Mouse (Mus musculus) forebrain, embryonic 16.5 days (tissue): ENCODE results near the gene Gm17622. TPM values are rescaled to one million over a fixed set of nuclear protein-coding genes. Genes with fewer than 3 reads are reported as not detected.

Experiments
- ATAC-seq: fragments of 200-750 bp; cut with Nextera tagmentation; 2 replicates; pipeline ENCODE4 v1.8.0; 2017; ENCODE audit warnings: mild to moderate bottlenecking, moderate library complexity
- H3K27ac ChIP-seq: fragments of 300-500 bp; sonication (generic); 2 replicates; pipeline ENCODE4 v1.5.1; 2014; ENCODE audit warnings: low read length, control low read depth
- H3K27me3 ChIP-seq: fragments of 300-500 bp; sonication (generic); replicated peaks from 2 replicates; pipeline ENCODE4 v1.6.1; 2014; ENCODE audit warnings: low read length; ENCODE audit not compliant: control insufficient read depth, insufficient read depth
- H3K36me3 ChIP-seq: fragments of 300-500 bp; sonication (generic); 2 replicates; pipeline ENCODE4 v1.6.1; 2014; ENCODE audit not compliant: control insufficient read depth, insufficient read depth
- H3K4me1 ChIP-seq: fragments of 300-500 bp; sonication (generic); replicated peaks from 2 replicates; pipeline ENCODE4 v1.6.1; 2014; ENCODE audit warnings: low read length; ENCODE audit not compliant: control insufficient read depth, insufficient read depth
- H3K4me2 ChIP-seq: fragments of 300-500 bp; sonication (generic); 2 replicates; pipeline ENCODE4 v1.6.1; 2014; ENCODE audit warnings: mild to moderate bottlenecking, low read length, control low read depth
- H3K4me3 ChIP-seq: fragments of 300-500 bp; sonication (generic); replicated peaks from 2 replicates; pipeline ENCODE4 v1.5.1; 2014; ENCODE audit warnings: mild to moderate bottlenecking, low read length, control low read depth
- H3K9ac ChIP-seq: fragments of 300-500 bp; sonication (generic); replicated peaks from 2 replicates; pipeline ENCODE4 v1.6.1; 2014; ENCODE audit warnings: low read depth, low read length, control low read depth
- H3K9me3 ChIP-seq: fragments of 300-500 bp; sonication (generic); 2 replicates; pipeline ENCODE4 v1.6.1; 2016; ENCODE audit warnings: low read length; ENCODE audit not compliant: control insufficient read depth
- WGBS: fragments of 180-500 bp; shearing (Covaris S2); extraction: QIAGEN DNeasy Blood & Tissue Kit; methylation state at CpG from one replicate; pipeline ENCODE4 v1.1.7; 2014; 5-methylcytosine and 5-hydroxymethylcytosine counted together
- polyA plus RNA-seq: library from polyadenylated mRNA; unstranded; fragments of >200 nt; fragmentation: Nextera tagmentation; extraction: Ambion mirVana; gene quantifications from 2 replicates; pipeline ENCODE4 v1.2.1, GENCODE M21; 2015

The Gm17622 gene
- polyA plus RNA-seq, 1 experiment from 2014 or later = not detected

DNA sequence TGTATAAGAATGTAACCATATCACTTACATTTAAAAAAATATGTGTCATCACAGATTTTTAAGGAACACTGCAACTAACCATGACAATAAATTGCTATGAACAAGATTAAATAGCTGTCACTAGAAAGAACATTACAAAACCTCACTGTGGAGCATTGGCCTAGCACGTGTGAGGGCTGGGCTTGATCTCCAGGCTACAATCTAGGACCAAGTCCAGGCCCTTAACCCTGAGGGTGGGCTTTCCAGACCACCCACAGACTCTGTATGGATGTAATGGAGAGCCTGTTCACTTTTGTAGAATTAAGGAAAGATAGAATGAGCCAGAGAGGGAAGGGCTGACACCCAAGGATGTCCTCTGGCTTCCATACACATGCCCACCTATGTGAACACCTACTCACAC, 27.9 kb upstream of the Gm17622 start:
- Histone ChIP-seq H3K27me3 (no peaks in the 10 kb centered on the region), H3K9me3 (no peaks in the 10 kb centered on the region), H3K27ac (no peak overlapping the region), H3K4me1 (no peaks in the 10 kb centered on the region), H3K4me3 (no peak overlapping the region), H3K9ac (no peak overlapping the region), H3K4me2 (no peak overlapping the region), H3K36me3 (no peaks in the 10 kb centered on the region)
- WGBS = 72% methylated on average over 1 of the region's 1 CpGs
- no peak for ATAC-seq

DNA sequence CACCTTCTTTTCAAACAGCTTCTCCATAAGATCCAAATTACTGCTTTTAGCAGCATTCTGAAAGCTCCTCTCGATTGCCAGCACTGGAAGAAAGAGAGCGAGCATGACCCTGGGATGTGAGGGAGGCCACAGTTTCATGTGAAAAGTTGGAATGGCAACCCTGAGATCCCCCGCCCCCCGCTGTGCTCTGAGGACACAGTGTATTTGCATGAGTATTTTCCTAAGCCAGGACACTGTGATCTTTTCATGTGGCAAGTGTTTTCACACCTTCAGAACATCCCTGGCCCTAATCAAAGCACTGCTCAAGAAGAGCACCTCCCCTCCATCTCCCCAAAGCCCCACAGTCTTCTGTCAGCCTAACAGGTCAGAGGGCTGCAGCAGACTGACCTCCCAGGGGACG, 25.2 kb upstream of the Gm17622 start:
- no peak overlapping the region for H3K4me3 ChIP-seq
- no peak for ATAC-seq
- no peak overlapping the region for H3K27ac ChIP-seq
- no peaks in the 10 kb centered on the region for H3K36me3 ChIP-seq
- 64% methylated on average over 5 of the region's 5 CpGs for WGBS
- H3K4me2 ChIP-seq = no peak overlapping the region
- H3K27me3 ChIP-seq = no peaks in the 10 kb centered on the region
- no peaks in the 10 kb centered on the region for H3K9me3 ChIP-seq
- no peak overlapping the region for H3K9ac ChIP-seq
- no peaks in the 10 kb centered on the region for H3K4me1 ChIP-seq

GRCm38 (mm10) chr13:96468678-96469077, 21.9 kb upstream of the Gm17622 start:
- H3K36me3 ChIP-seq = no peaks in the 10 kb centered on the region
- no peak overlapping the region for H3K9ac ChIP-seq
- H3K9me3 ChIP-seq = no peaks in the 10 kb centered on the region
- no peak overlapping the region for H3K27ac ChIP-seq
- no peak for ATAC-seq
- H3K4me1 ChIP-seq = no peaks in the 10 kb centered on the region
- 94% methylated on average over 5 of the region's 5 CpGs for WGBS
- no peak overlapping the region for H3K4me3 ChIP-seq
- H3K27me3 ChIP-seq = no peaks in the 10 kb centered on the region
- H3K4me2 ChIP-seq = no peak overlapping the region

DNA sequence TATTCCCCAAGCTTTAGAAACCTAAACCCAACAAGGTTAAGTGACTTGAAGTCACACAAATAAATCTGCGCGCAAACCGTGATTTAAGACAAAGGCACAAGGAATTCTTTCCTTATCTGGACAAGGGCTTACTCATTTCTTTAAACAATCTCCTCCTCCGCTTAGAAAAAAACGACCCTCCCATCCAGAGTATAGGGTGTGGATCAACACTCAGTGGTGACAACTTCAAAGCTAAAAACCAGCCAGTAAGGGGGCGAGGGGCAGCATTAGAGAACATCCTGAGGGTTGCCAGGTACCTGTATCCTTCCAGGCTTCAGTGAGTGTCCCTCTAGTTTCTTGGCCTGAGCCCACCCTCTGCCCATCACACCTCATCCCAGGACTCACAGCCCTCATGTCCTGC, 20.0 kb upstream of the Gm17622 start:
- WGBS = 89% methylated on average over 6 of the region's 6 CpGs
- Histone ChIP-seq H3K4me3 (no peak overlapping the region), H3K27me3 (no peaks in the 10 kb centered on the region), H3K9me3 (no peaks in the 10 kb centered on the region), H3K36me3 (no peaks in the 10 kb centered on the region), H3K4me1 (no peaks in the 10 kb centered on the region), H3K27ac (no peak overlapping the region), H3K4me2 (no peak overlapping the region), H3K9ac (no peak overlapping the region)
- ATAC-seq = no peak

DNA sequence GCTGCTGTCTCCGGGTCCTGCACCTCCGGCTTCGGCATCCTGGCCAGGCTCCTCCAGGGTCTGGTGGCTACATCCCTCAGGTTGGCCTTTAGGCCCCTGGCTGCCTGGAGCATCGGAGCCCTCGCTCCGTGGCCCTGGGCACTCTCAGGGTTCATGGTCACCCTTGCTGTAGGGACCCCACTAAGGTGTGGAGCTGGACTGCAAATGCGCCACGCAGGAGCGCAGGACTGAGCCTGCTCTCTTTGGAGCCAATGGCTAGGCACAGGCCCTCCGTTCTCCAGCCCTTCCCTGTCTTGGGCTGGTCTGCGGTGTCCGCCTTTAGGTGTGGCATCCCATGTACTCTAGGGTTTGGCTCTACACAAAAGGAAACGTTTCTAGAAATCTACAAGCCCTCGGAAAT, 19.6 kb upstream of the Gm17622 start, which contains the start of gene Ankdd1b:
Ankdd1b (minus strand) TSS at position 242 of the 400 bp plus-strand sequence.
- Histone ChIP-seq H3K4me1 (no peaks in the 10 kb centered on the region), H3K27ac (no peak within 1 kb of the TSS), H3K9ac (no peak within 1 kb of the TSS), H3K9me3 (no peaks in the 10 kb centered on the region), H3K36me3 (no peaks in the 10 kb centered on the region), H3K4me2 (no peak within 1 kb of the TSS), H3K27me3 (no peaks in the 10 kb centered on the region), H3K4me3 (no peak within 1 kb of the TSS)
- no peak for ATAC-seq
- WGBS = 93% methylated on average over 14 of the region's 14 CpGs

GRCm38 (mm10) chr13:96477226-96477625, 13.3 kb upstream of the Gm17622 start:
- ATAC-seq = no peak
- Histone ChIP-seq H3K36me3 (no peaks in the 10 kb centered on the region), H3K27me3 (no peaks in the 10 kb centered on the region), H3K4me3 (no peak overlapping the region), H3K9me3 (no peaks in the 10 kb centered on the region), H3K27ac (no peak overlapping the region), H3K4me1 (no peaks in the 10 kb centered on the region), H3K9ac (no peak overlapping the region), H3K4me2 (no peak overlapping the region)
- WGBS = 93% methylated on average over 4 of the region's 4 CpGs

DNA sequence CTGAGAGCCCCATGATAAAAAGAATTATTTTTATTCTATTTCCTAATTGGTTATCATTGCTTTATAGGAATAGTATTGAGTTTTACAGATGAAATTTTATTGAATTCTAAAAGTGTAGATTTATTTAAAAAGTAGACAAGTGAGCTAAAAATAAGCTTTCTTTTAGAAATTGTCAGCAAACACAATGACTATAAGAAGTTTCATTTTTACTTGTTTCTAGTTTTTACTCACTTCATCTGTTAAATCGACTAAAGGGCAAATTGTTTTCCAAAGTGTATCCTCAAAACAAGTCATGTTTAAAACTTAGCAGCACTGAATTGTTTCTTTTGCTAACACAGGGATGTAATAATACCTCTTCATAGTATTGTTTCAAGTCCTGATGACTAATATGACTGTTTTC, 11.5 kb upstream of the Gm17622 start:
- no peak for ATAC-seq
- 96% methylated on average over 1 of the region's 1 CpGs for WGBS
- Histone ChIP-seq H3K4me1 (no peaks in the 10 kb centered on the region), H3K4me3 (no peak overlapping the region), H3K4me2 (no peak overlapping the region), H3K36me3 (no peaks in the 10 kb centered on the region; the same call in 1 of the 2 replicates), H3K27me3 (no peaks in the 10 kb centered on the region), H3K27ac (no peak overlapping the region), H3K9ac (no peak overlapping the region), H3K9me3 (no peaks in the 10 kb centered on the region)

GRCm38 (mm10) chr13:96487230-96487629, 3.3 kb upstream of the Gm17622 start:
- no peaks in the 10 kb centered on the region; the same call in 1 of the 2 replicates for H3K36me3 ChIP-seq
- no peak overlapping the region for H3K27ac ChIP-seq
- 96% methylated on average over 6 of the region's 6 CpGs for WGBS
- no peak overlapping the region for H3K4me2 ChIP-seq
- ATAC-seq = no peak
- H3K9me3 ChIP-seq = no peaks in the 10 kb centered on the region
- H3K27me3 ChIP-seq = no peaks in the 10 kb centered on the region
- no peaks in the 10 kb centered on the region for H3K4me1 ChIP-seq
- no peak overlapping the region for H3K9ac ChIP-seq
- no peak overlapping the region for H3K4me3 ChIP-seq

DNA sequence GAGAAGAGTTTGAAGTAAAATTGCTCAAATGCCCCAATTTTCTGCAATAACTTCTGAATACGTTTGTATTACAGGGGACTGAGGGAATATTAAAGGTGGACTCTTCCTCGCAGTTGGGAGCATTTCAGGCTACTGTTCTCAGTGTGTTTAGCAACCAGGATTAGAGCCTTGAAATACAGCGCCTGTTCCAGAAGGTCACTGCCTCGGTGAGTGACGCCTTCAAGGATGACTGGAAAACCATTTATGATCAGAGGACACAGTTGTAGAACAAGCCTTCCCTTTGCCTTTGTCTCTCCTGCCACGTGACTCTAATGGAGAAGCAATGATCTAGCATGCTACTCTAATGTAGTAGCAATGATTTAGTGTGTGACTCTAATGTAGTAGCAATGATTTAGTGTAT, 2.6 kb upstream of the Gm17622 start:
- ATAC-seq = no peak
- Histone ChIP-seq H3K4me1 (no peaks in the 10 kb centered on the region), H3K27me3 (no peaks in the 10 kb centered on the region), H3K36me3 (no peaks in the 10 kb centered on the region; the same call in 1 of the 2 replicates), H3K4me3 (no peak overlapping the region), H3K27ac (no peak overlapping the region), H3K4me2 (no peak overlapping the region), H3K9ac (no peak overlapping the region), H3K9me3 (no peaks in the 10 kb centered on the region)
- 95% methylated on average over 6 of the region's 6 CpGs for WGBS

DNA sequence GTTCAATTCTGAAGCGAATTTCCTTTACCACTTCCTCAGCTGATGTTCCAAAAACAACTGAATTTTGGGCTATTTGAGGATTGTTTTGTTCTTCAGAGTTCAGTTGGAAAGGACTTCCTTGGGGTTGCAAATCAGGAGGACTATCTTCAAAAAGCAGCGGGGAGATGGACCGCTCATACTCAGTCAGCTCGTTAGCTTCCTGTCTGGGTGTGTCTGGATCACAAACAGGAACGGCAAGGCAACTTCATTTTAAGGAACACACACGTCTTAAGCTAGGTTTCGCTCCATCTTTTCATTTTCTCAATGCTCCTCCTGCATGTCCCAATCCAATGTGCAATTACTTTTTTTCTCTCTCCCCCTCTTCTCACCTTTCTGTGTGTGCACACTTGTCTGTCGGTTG, 6.1 kb downstream of the Gm17622 start:
- Histone ChIP-seq H3K36me3 (no peaks in the 10 kb centered on the region), H3K9me3 (no peaks in the 10 kb centered on the region), H3K4me1 (no peaks in the 10 kb centered on the region), H3K9ac (no peak overlapping the region), H3K4me3 (no peak overlapping the region), H3K27me3 (no peaks in the 10 kb centered on the region), H3K4me2 (no peak overlapping the region), H3K27ac (no peak overlapping the region)
- WGBS = 78% methylated on average over 8 of the region's 8 CpGs
- ATAC-seq = no peak
